Mouse (Mus musculus): Measurements from ENCODE around the gene Fgfr2. TPM values are rescaled to one million over a fixed set of nuclear protein-coding genes. Genes with fewer than 3 reads are reported as not detected.

Gene Fgfr2
- polyA plus RNA-seq, 1 experiment: 3.0 TPM

GRCm38 (mm10) chr7:130793671-130794070, 2329.5 kb downstream of the Fgfr2 start:
- no peaks in the 10 kb centered on the region for H3K4me1 ChIP-seq (ENCODE audit: control insufficient read depth, insufficient read depth, low read length)
- H3K27ac ChIP-seq (ENCODE audit: control insufficient read depth, insufficient read depth, low read depth, low read length): no peak overlapping the region
- H3K27me3 ChIP-seq (ENCODE audit: control insufficient read depth, insufficient read depth, low read length): no peaks in the 10 kb centered on the region
- H3K36me3 ChIP-seq (ENCODE audit: control insufficient read depth, insufficient read depth, low read length): no peaks in the 10 kb centered on the region; the same call in 1 of the 2 replicates
- TF ChIP-seq POLR2A (IDR thresholded peaks at IDR 0.05; ENCODE audit: control insufficient read depth, low read depth, low read length) (no peak), CTCF (IDR thresholded peaks at IDR 0.05; ENCODE audit: control insufficient read depth, insufficient read depth, insufficient replicate concordance, low read depth, low read length) (no peak)
- no peak overlapping the region for H3K4me3 ChIP-seq (ENCODE audit: control insufficient read depth, low read depth, low read length)

GRCm38 (mm10) chr7:130789456-130789855, 2333.7 kb downstream of the Fgfr2 start:
- H3K36me3 ChIP-seq (ENCODE audit: control insufficient read depth, insufficient read depth, low read length): no peaks in the 10 kb centered on the region; the same call in 1 of the 2 replicates
- no peak overlapping the region for H3K27ac ChIP-seq (ENCODE audit: control insufficient read depth, insufficient read depth, low read depth, low read length)
- no peaks in the 10 kb centered on the region for H3K27me3 ChIP-seq (ENCODE audit: control insufficient read depth, insufficient read depth, low read length)
- no peaks in the 10 kb centered on the region for H3K4me1 ChIP-seq (ENCODE audit: control insufficient read depth, insufficient read depth, low read length)
- no peak for TF ChIP-seq POLR2A (IDR thresholded peaks at IDR 0.05; ENCODE audit: control insufficient read depth, low read depth, low read length)
- no peak for TF ChIP-seq CTCF (IDR thresholded peaks at IDR 0.05; ENCODE audit: control insufficient read depth, insufficient read depth, insufficient replicate concordance, low read depth, low read length)
- H3K4me3 ChIP-seq (ENCODE audit: control insufficient read depth, low read depth, low read length): no peak overlapping the region

- TF ChIP-seq POLR2A (IDR thresholded peaks at IDR 0.05; ENCODE audit: control insufficient read depth, low read depth, low read length): no peak
- no peak for TF ChIP-seq CTCF (IDR thresholded peaks at IDR 0.05; ENCODE audit: control insufficient read depth, insufficient read depth, insufficient replicate concordance, low read depth, low read length)
- Histone ChIP-seq H3K36me3 (ENCODE audit: control insufficient read depth, insufficient read depth, low read length) (no peaks in the 10 kb centered on the region; the same call in 1 of the 2 replicates), H3K4me1 (ENCODE audit: control insufficient read depth, insufficient read depth, low read length) (no peaks in the 10 kb centered on the region), H3K4me3 (ENCODE audit: control insufficient read depth, low read depth, low read length) (no peak overlapping the region), H3K27me3 (ENCODE audit: control insufficient read depth, insufficient read depth, low read length) (no peaks in the 10 kb centered on the region), H3K27ac (ENCODE audit: control insufficient read depth, insufficient read depth, low read depth, low read length) (no peak overlapping the region)
Measured at GRCm38 (mm10) chr7:130788950-130789349, 2334.2 kb downstream of the Fgfr2 start.

DNA sequence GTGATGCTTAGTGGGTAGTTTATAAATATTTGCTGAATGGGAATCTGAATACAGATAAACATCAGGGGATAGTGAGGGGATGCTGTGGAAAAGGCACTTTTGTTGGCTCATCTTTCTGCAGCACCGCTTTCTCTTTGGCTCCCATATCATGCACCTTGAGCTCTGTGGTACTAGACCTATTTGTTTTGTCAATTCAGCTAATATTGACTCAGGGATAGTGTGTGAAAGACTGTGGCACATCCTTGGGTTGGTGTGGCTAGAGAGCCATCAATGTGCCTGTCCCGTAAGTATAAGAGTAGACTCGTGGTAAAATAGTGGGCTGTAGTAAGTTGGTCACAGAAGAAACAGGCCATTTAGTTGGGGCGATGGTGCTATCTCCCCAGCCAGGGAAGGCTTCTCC, 2335.6 kb downstream of the Fgfr2 start:
- Histone ChIP-seq H3K36me3 (ENCODE audit: control insufficient read depth, insufficient read depth, low read length) (no peaks in the 10 kb centered on the region), H3K27me3 (ENCODE audit: control insufficient read depth, insufficient read depth, low read length) (no peaks in the 10 kb centered on the region), H3K27ac (ENCODE audit: control insufficient read depth, insufficient read depth, low read depth, low read length) (no peak overlapping the region), H3K4me3 (ENCODE audit: control insufficient read depth, low read depth, low read length) (no peak overlapping the region), H3K4me1 (ENCODE audit: control insufficient read depth, insufficient read depth, low read length) (no peaks in the 10 kb centered on the region)
- no peak for TF ChIP-seq POLR2A (IDR thresholded peaks at IDR 0.05; ENCODE audit: control insufficient read depth, low read depth, low read length)
- TF ChIP-seq CTCF (IDR thresholded peaks at IDR 0.05; ENCODE audit: control insufficient read depth, insufficient read depth, insufficient replicate concordance, low read depth, low read length): no peak

DNA sequence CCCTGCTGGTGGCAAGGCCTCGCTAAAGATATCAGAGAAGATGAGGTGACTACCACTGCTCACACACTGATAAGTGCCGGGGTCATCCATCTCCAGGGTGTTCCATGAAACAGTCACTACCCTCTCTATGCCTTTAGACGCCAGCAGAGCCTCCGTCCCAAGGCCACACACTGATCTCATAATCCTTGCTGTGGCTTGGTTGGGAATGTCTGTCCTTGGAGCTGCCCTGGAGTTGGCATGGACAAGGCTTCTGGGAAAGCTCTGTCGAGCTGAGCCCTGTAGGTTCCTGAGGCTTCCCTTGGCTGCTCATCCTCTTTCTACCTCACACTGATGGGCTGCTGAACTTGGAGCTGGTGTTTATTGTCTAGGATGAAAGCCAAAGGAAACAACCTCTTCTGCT, 2336.4 kb downstream of the Fgfr2 start:
- Histone ChIP-seq H3K4me1 (ENCODE audit: control insufficient read depth, insufficient read depth, low read length) (no peaks in the 10 kb centered on the region), H3K27me3 (ENCODE audit: control insufficient read depth, insufficient read depth, low read length) (no peaks in the 10 kb centered on the region), H3K27ac (ENCODE audit: control insufficient read depth, insufficient read depth, low read depth, low read length) (no peak overlapping the region), H3K36me3 (ENCODE audit: control insufficient read depth, insufficient read depth, low read length) (no peaks in the 10 kb centered on the region), H3K4me3 (ENCODE audit: control insufficient read depth, low read depth, low read length) (no peak overlapping the region)
- TF ChIP-seq CTCF (IDR thresholded peaks at IDR 0.05; ENCODE audit: control insufficient read depth, insufficient read depth, insufficient replicate concordance, low read depth, low read length) (no peak), POLR2A (IDR thresholded peaks at IDR 0.05; ENCODE audit: control insufficient read depth, low read depth, low read length) (no peak)

DNA sequence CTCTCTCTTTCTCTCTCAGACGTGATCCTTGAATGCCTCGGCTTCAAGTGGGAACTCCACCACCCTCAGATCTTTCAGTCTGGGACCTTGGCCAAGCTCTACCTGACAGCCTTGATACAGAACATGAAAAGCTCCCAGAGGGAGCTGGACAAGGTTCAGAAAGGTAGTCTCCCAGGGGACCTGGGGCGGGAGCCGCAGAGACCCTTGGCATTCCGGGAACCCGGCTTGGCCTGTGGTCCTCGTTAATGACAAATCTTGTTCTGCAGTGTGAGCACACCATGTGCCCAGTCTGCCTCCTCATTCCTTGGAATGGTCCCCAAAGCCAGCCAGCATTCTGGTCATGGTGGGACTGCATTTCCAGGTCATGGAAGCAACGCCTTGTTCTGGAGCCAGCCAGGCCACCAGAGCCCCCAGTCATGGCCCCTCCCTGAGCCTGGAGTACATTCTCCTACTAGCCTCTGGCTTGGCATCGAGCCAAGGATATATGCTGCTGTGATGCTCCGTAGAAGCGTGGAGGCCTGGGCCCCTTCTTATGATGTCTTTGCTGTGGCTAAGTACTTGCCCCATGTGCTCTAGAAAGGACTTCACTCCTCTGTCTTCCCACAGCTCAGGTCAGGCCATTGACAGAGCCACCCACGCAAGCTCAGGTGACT, 2337.1 kb downstream of the Fgfr2 start:
- no peaks in the 10 kb centered on the region for H3K4me1 ChIP-seq (ENCODE audit: control insufficient read depth, insufficient read depth, low read length)
- H3K36me3 ChIP-seq (ENCODE audit: control insufficient read depth, insufficient read depth, low read length): no peaks in the 10 kb centered on the region
- TF ChIP-seq POLR2A (IDR thresholded peaks at IDR 0.05; ENCODE audit: control insufficient read depth, low read depth, low read length): no peak
- no peak for TF ChIP-seq CTCF (IDR thresholded peaks at IDR 0.05; ENCODE audit: control insufficient read depth, insufficient read depth, insufficient replicate concordance, low read depth, low read length)
- no peak overlapping the region for H3K27ac ChIP-seq (ENCODE audit: control insufficient read depth, insufficient read depth, low read depth, low read length)
- H3K4me3 ChIP-seq (ENCODE audit: control insufficient read depth, low read depth, low read length): no peak overlapping the region
- H3K27me3 ChIP-seq (ENCODE audit: control insufficient read depth, insufficient read depth, low read length): no peaks in the 10 kb centered on the region

- H3K36me3 ChIP-seq (ENCODE audit: control insufficient read depth, insufficient read depth, low read length): no peaks in the 10 kb centered on the region; the same call in 1 of the 2 replicates
- no peaks in the 10 kb centered on the region for H3K27me3 ChIP-seq (ENCODE audit: control insufficient read depth, insufficient read depth, low read length)
- no peak overlapping the region for H3K27ac ChIP-seq (ENCODE audit: control insufficient read depth, insufficient read depth, low read depth, low read length)
- no peaks in the 10 kb centered on the region for H3K4me1 ChIP-seq (ENCODE audit: control insufficient read depth, insufficient read depth, low read length)
- TF ChIP-seq CTCF (IDR thresholded peaks at IDR 0.05; ENCODE audit: control insufficient read depth, insufficient read depth, insufficient replicate concordance, low read depth, low read length) (no peak), POLR2A (IDR thresholded peaks at IDR 0.05; ENCODE audit: control insufficient read depth, low read depth, low read length) (no peak)
- H3K4me3 ChIP-seq (ENCODE audit: control insufficient read depth, low read depth, low read length): no peak overlapping the region
Measured at GRCm38 (mm10) chr7:130782501-130783050, 2340.6 kb downstream of the Fgfr2 start.
